In genomic region chr7:66219028-66219793, GRCm38 (mm10) we compare ENCODE assay signal across 11 mouse cellular contexts.
DNase-seq lines count a peak whose midpoint lies in the region; ATAC-seq and TF ChIP-seq lines count a peak whose summit lies in the region.
"Had no signal": no experiment of that assay in that cellular context is flagged by ENCODE, and none has a peak within 500 bp of the region (broad histone marks: within the 10 kb centered on the region; RNA-seq: fewer than 3 reads in every experiment).

No protein-coding gene starts in this region.

- H3K4me1 ChIP-seq in kidney, adult 2 months (ENCODE audit: control insufficient read depth, insufficient read depth, low read length): peaks cover 14% of the 10 kb centered on the region
- H3K4me1 ChIP-seq in CH12.LX (ENCODE audit: control insufficient read depth in 1 of 2, insufficient read depth in 2 of 2): peaks cover 26 to 38% of the 10 kb centered on the region in 2 experiments
- peaks cover 27% of the 10 kb centered on the region for H3K4me1 ChIP-seq in embryonic facial prominence, embryonic 13.5 days
- peaks cover 7% of the 10 kb centered on the region for H3K4me1 ChIP-seq in liver, embryonic 16.5 days (ENCODE audit: control insufficient read depth, low read depth, low read length)

- TF ChIP-seq RAD21 in CH12.LX (IDR thresholded peaks at IDR 0.05; ENCODE audit: low read depth, low read length): no peak

- H3K27ac ChIP-seq in kidney, adult 2 months (ENCODE audit: insufficient read depth, low read depth, low read length): peak overlapping the region; percentile 58
- no peak overlapping the region for H3K27ac ChIP-seq in CH12.LX (ENCODE audit: insufficient read depth, low read depth)
- H3K27ac ChIP-seq in embryonic facial prominence, embryonic 13.5 days: 0 out of 2 replicates have a peak overlapping the region, but pooled peaks have one; percentile 39
- H3K27ac ChIP-seq in liver, embryonic 16.5 days (ENCODE audit: low read length): peak overlapping the region; percentile 65

- no peak overlapping the region for H3K9ac ChIP-seq in CH12.LX (ENCODE audit: insufficient read depth, low read depth)
- H3K9ac ChIP-seq in embryonic facial prominence, embryonic 13.5 days: no peak overlapping the region
- no peak overlapping the region for H3K9ac ChIP-seq in liver, embryonic 16.5 days (ENCODE audit: low read depth, low read length)
- H3K9ac ChIP-seq: forebrain, postnatal 0 days; neural tube, embryonic 12.5 days had no signal

- in situ Hi-C loops in CH12.LX (cut with MboI; ENCODE audit: low pct_ligation_motif_present, low pct_unique_long_range_greater_than_20kb, low sequenced_read_pairs): no loop called here

- H3K4me2 ChIP-seq in CH12.LX (ENCODE audit: insufficient read depth, low read depth, poor library complexity, severe bottlenecking): peak overlapping the region; percentile 19; the same call in 1 of the 2 replicates
- H3K4me2 ChIP-seq in embryonic facial prominence, embryonic 13.5 days: no peak overlapping the region
- H3K4me2 ChIP-seq in liver, embryonic 16.5 days (ENCODE audit: low read depth, low read length): no peak overlapping the region
- H3K4me2 ChIP-seq: neural tube, embryonic 12.5 days had no signal

- H3K27me3 ChIP-seq in kidney, adult 2 months (replicated peaks; ENCODE audit: control insufficient read depth, insufficient read depth, low read length): no peaks in the 10 kb centered on the region
- no peaks in the 10 kb centered on the region for H3K27me3 ChIP-seq in CH12.LX (replicated peaks)
- H3K27me3 ChIP-seq in embryonic facial prominence, embryonic 13.5 days: no peaks in the 10 kb centered on the region
- H3K27me3 ChIP-seq in liver, embryonic 16.5 days (ENCODE audit: control insufficient read depth, insufficient read depth, low read depth, low read length): no peaks in the 10 kb centered on the region
- H3K27me3 ChIP-seq: neural tube, embryonic 12.5 days had no signal

- no peak for DNase-seq in kidney, adult 2 months
- DNase-seq in kidney, postnatal 10 days: no peak
- DNase-seq in CH12.LX (ENCODE audit: extremely low read depth): peak; percentile 86
- no peak for DNase-seq in thymus, postnatal 14 days
- no peak for DNase-seq in thymus, postnatal 10 days (ENCODE audit: low spot score in 2 of 2)
- DNase-seq: cerebellum, postnatal 25 days; thymus, postnatal 36 days had no signal

- dilution Hi-C loops in CH12.LX (cut with MboI; ENCODE audit: extremely low pct_ligation_motif_present, extremely low pct_unique_long_range_greater_than_20kb, low sequenced_read_pairs): no loop called here

- H3K4me3 ChIP-seq in kidney, adult 2 months (ENCODE audit: insufficient read depth, low read depth, low read length): no peak overlapping the region
- no peak overlapping the region for H3K4me3 ChIP-seq in CH12.LX (replicated peaks in 1 of 3; ENCODE audit: low read depth in 2 of 3, low read length in 2 of 3, poor library complexity in 1 of 3)
- H3K4me3 ChIP-seq in embryonic facial prominence, embryonic 13.5 days: no peak overlapping the region
- H3K4me3 ChIP-seq in liver, embryonic 16.5 days (ENCODE audit: low read depth, low read length): no peak overlapping the region
- H3K4me3 ChIP-seq: neural tube, embryonic 12.5 days had no signal

- H3K36me3 ChIP-seq in kidney, adult 2 months (ENCODE audit: control insufficient read depth, insufficient read depth, low read length): no peaks in the 10 kb centered on the region
- H3K36me3 ChIP-seq in CH12.LX (replicated peaks in 1 of 2; ENCODE audit: control insufficient read depth in 1 of 2, insufficient read depth in 1 of 2, low read length in 1 of 2): no peaks in the 10 kb centered on the region
- no peaks in the 10 kb centered on the region for H3K36me3 ChIP-seq in embryonic facial prominence, embryonic 13.5 days
- no peaks in the 10 kb centered on the region for H3K36me3 ChIP-seq in liver, embryonic 16.5 days (ENCODE audit: control insufficient read depth, insufficient read depth)
- H3K36me3 ChIP-seq: neural tube, embryonic 12.5 days had no signal

- H3K9me3 ChIP-seq in CH12.LX (replicated peaks; ENCODE audit: low read length): peaks cover 3% of the 10 kb centered on the region
- no peaks in the 10 kb centered on the region for H3K9me3 ChIP-seq in embryonic facial prominence, embryonic 13.5 days
- no peaks in the 10 kb centered on the region for H3K9me3 ChIP-seq in liver, embryonic 16.5 days (replicated peaks; ENCODE audit: control insufficient read depth, low read length)
- H3K9me3 ChIP-seq: neural tube, embryonic 12.5 days had no signal

- WGBS in kidney, adult 2 months: 90% methylated on average over 4 of the region's 4 CpGs
- 84% methylated on average over 4 of the region's 4 CpGs for WGBS in embryonic facial prominence, embryonic 13.5 days
- WGBS in liver, embryonic 16.5 days (ENCODE audit: insufficient replicate concordance): 64% methylated on average over 4 of the region's 4 CpGs

- no peak for TF ChIP-seq CTCF in kidney, adult 2 months (conservative IDR thresholded peaks at IDR 0.05; ENCODE audit: insufficient read depth, insufficient read length, low read depth, low read length)
- TF ChIP-seq CTCF in CH12.LX (conservative IDR thresholded peaks at IDR 0.05 in 1 of 2, IDR thresholded peaks at IDR 0.05 in 1 of 2; ENCODE audit: low read depth in 2 of 2, low read length in 2 of 2): no peak

- TF ChIP-seq POLR2A in kidney, adult 2 months (IDR thresholded peaks at IDR 0.05; ENCODE audit: low read depth, low read length): no peak
- TF ChIP-seq POLR2A in CH12.LX (IDR thresholded peaks at IDR 0.05; ENCODE audit: low read depth, low read length): no peak

- peak; percentile 67 for TF ChIP-seq EP300 in CH12.LX (IDR thresholded peaks at IDR 0.05; ENCODE audit: low read length)

- no peaks in the 10 kb centered on the region for H3K79me2 ChIP-seq in CH12.LX (replicated peaks; ENCODE audit: control insufficient read depth, extremely low read depth, insufficient read depth, poor library complexity, severe bottlenecking)

- no peak for ATAC-seq in embryonic facial prominence, embryonic 13.5 days (ENCODE audit: insufficient number of reproducible peaks, insufficient read depth, low FRiP score, low TSS enrichment, low read depth)
- no peak for ATAC-seq in liver, embryonic 16.5 days (ENCODE audit: low read depth)

TF ChIP-seq in CH12.LX, 34 proteins besides CTCF, POLR2A, EP300 and RAD21:
- peak; percentile 52; the same call in 1 of the 2 replicates for TF ChIP-seq MAX (IDR thresholded peaks at IDR 0.05; ENCODE audit: low read length)
- TF ChIP-seq BHLHE40 (IDR thresholded peaks at IDR 0.05; ENCODE audit: low read depth, low read length): peak; percentile 65
- no peak for TF ChIP-seq USF2 (conservative IDR thresholded peaks at IDR 0.05; ENCODE audit: low read depth, low read length)
- no peak for TF ChIP-seq ZC3H11A (IDR thresholded peaks at IDR 0.05; ENCODE audit: low read depth, low read length)
- peak; percentile 46; the same call in 1 of the 2 replicates for TF ChIP-seq JUN (IDR thresholded peaks at IDR 0.05; ENCODE audit: insufficient read depth, low read depth, low read length)
- no peak; the same call in 1 of the 2 replicates for TF ChIP-seq HCFC1 (IDR thresholded peaks at IDR 0.05; ENCODE audit: low read depth, low read length)
- peak; percentile 85 for TF ChIP-seq ETS1 (conservative IDR thresholded peaks at IDR 0.05; ENCODE audit: low read depth, low read length)
- TF ChIP-seq TCF12 (IDR thresholded peaks at IDR 0.05; ENCODE audit: low read depth, low read length): peak; percentile 48; the same call in 1 of the 2 replicates
- TF ChIP-seq JUND (conservative IDR thresholded peaks at IDR 0.05; ENCODE audit: low read depth, low read length): 0 out of 2 replicates have a peak, but pooled peaks have one; percentile 24
- no peak for TF ChIP-seq GABPA (IDR thresholded peaks at IDR 0.05; ENCODE audit: insufficient replicate concordance, low read depth, low read length)
